In genomic region chr9:80351295-80351677, GRCm38 (mm10) we compare ENCODE assay signal across 10 mouse cellular contexts.
DNase-seq lines count a peak whose midpoint lies in the region; ATAC-seq and TF ChIP-seq lines count a peak whose summit lies in the region.
"Had no signal": no experiment of that assay in that cellular context is flagged by ENCODE, and none has a peak within 500 bp of the region (broad histone marks: within the 10 kb centered on the region; RNA-seq: fewer than 3 reads in every experiment).

No protein-coding gene starts in this region.

- 0 out of 2 replicates have a peak, but pooled peaks cover 4% of the 10 kb centered on the region for H3K9me3 ChIP-seq in heart, embryonic 12.5 days (replicated peaks)
- no peaks in the 10 kb centered on the region for H3K9me3 ChIP-seq in lung, postnatal 0 days (ENCODE audit: low read length)
- H3K9me3 ChIP-seq in limb, embryonic 13.5 days, result no peaks in the 10 kb centered on the region
- no peaks in the 10 kb centered on the region for H3K9me3 ChIP-seq in neural tube, embryonic 15.5 days (replicated peaks)

- H3K9ac ChIP-seq in heart, embryonic 12.5 days, result no peak overlapping the region
- H3K9ac ChIP-seq in lung, postnatal 0 days (replicated peaks; ENCODE audit: low read depth), result no peak overlapping the region
- no peak overlapping the region for H3K9ac ChIP-seq in limb, embryonic 13.5 days
- no peak overlapping the region for H3K9ac ChIP-seq in neural tube, embryonic 15.5 days (replicated peaks)

- no peaks in the 10 kb centered on the region for H3K36me3 ChIP-seq in heart, embryonic 12.5 days
- no peaks in the 10 kb centered on the region for H3K36me3 ChIP-seq in lung, postnatal 0 days (ENCODE audit: insufficient read depth, low read length)
- no peaks in the 10 kb centered on the region for H3K36me3 ChIP-seq in limb, embryonic 13.5 days
- no peaks in the 10 kb centered on the region for H3K36me3 ChIP-seq in neural tube, embryonic 15.5 days

- no peaks in the 10 kb centered on the region for H3K4me1 ChIP-seq in heart, embryonic 12.5 days (replicated peaks)
- no peaks in the 10 kb centered on the region for H3K4me1 ChIP-seq in lung, postnatal 0 days (ENCODE audit: insufficient read depth, low read depth, low read length)
- H3K4me1 ChIP-seq in limb, embryonic 13.5 days, result peaks cover 3% of the 10 kb centered on the region; the same call in 1 of the 2 replicates
- no peaks in the 10 kb centered on the region for H3K4me1 ChIP-seq in neural tube, embryonic 15.5 days

- no peak for TF ChIP-seq CTCF in lung, postnatal 0 days (IDR thresholded peaks at IDR 0.05)

- H3K4me2 ChIP-seq in heart, embryonic 12.5 days, result peak overlapping the region; percentile 40
- peak overlapping the region; percentile 48 for H3K4me2 ChIP-seq in lung, postnatal 0 days (replicated peaks; ENCODE audit: low read depth, low read length)
- H3K4me2 ChIP-seq in limb, embryonic 13.5 days (replicated peaks), result peak overlapping the region; percentile 52
- H3K4me2 ChIP-seq in neural tube, embryonic 15.5 days, result peak overlapping the region; percentile 33; the same call in 1 of the 2 replicates

- no peak for ATAC-seq in heart, embryonic 12.5 days (ENCODE audit: insufficient number of reproducible peaks, low FRiP score)
- no peak for ATAC-seq in lung, postnatal 0 days
- ATAC-seq in limb, embryonic 13.5 days (ENCODE audit: low FRiP score, low read depth), result no peak
- ATAC-seq in neural tube, embryonic 15.5 days (ENCODE audit: low FRiP score), result no peak

- H3K27me3 ChIP-seq in heart, embryonic 12.5 days (replicated peaks), result no peaks in the 10 kb centered on the region
- H3K27me3 ChIP-seq in lung, postnatal 0 days (replicated peaks; ENCODE audit: insufficient read depth, low read length), result no peaks in the 10 kb centered on the region
- H3K27me3 ChIP-seq in limb, embryonic 13.5 days, result no peaks in the 10 kb centered on the region
- H3K27me3 ChIP-seq in neural tube, embryonic 15.5 days (replicated peaks), result no peaks in the 10 kb centered on the region

- intact Hi-C loops in heart, postnatal 36 days (cut with DNase I), result no loop called here

- DNase-seq in heart, postnatal 36 days, result no peak
- DNase-seq in lung, postnatal 0 days (ENCODE audit: low spot score), result no peak
- no peak for DNase-seq in lung, postnatal 25 days (ENCODE audit: low spot score)
- no peak for DNase-seq in ovary, adult 18-20 months (ENCODE audit: low spot score)
- DNase-seq in right cerebral cortex, adult 2 months (ENCODE audit: low spot score in 2 of 2), result no peak
- DNase-seq: kidney, adult 8-10 months; thymus, adult 18-20 months had no signal

- no peak for TF ChIP-seq EP300 in lung, postnatal 0 days (IDR thresholded peaks at IDR 0.05)

- H3K27ac ChIP-seq in heart, embryonic 12.5 days (ENCODE audit: poor library complexity, severe bottlenecking), result no peak overlapping the region
- H3K27ac ChIP-seq in lung, postnatal 0 days (ENCODE audit: low read length), result no peak overlapping the region
- H3K27ac ChIP-seq in limb, embryonic 13.5 days, result no peak overlapping the region
- no peak overlapping the region for H3K27ac ChIP-seq in neural tube, embryonic 15.5 days (replicated peaks)

- H3K4me3 ChIP-seq in heart, embryonic 12.5 days, result no peak overlapping the region
- H3K4me3 ChIP-seq in lung, postnatal 0 days (ENCODE audit: low read depth, low read length), result peak overlapping the region; percentile 17; the same call in 1 of the 2 replicates
- H3K4me3 ChIP-seq in limb, embryonic 13.5 days, result 0 out of 2 replicates have a peak overlapping the region, but pooled peaks have one; percentile 20
- H3K4me3 ChIP-seq in neural tube, embryonic 15.5 days (replicated peaks), result no peak overlapping the region

- 66% methylated on average over 7 of the region's 7 CpGs for WGBS in heart, embryonic 12.5 days
- WGBS in lung, postnatal 0 days, result 53% methylated on average over 7 of the region's 7 CpGs
- WGBS in limb, embryonic 13.5 days, result 67% methylated on average over 7 of the region's 7 CpGs
- 65% methylated on average over 7 of the region's 7 CpGs for WGBS in neural tube, embryonic 15.5 days

Comparison
In these comparisons a context has a peak if more than half of its experiments do, and no peak if none do; other contexts are left out.
1. H3K4me3 ChIP-seq: peak in lung, postnatal 0 days (single experiment) and limb, embryonic 13.5 days (single experiment); none in heart, embryonic 12.5 days (single experiment) and neural tube, embryonic 15.5 days (single experiment).
2. Peak in every context shown above with its lines, with median percentiles within 50 percentile points of each other: H3K4me2 ChIP-seq.